Mouse (Mus musculus) thymus, postnatal 25 days (tissue): ENCODE data around the gene Prokr1.
"Not testable (repeated sequence)": the region's sequence is repeated elsewhere in the genome, so short reads cannot be mapped to it uniquely, and the experiment has no call there.

Experiments used
- DNase-seq: peaks from one replicate; pipeline ENCODE4 v3.0.0; 2022

Prokr1 gene

GRCm38 (mm10) chr6:87590394-87591281 lies at the start of gene Prokr1:
Prokr1 (minus strand) TSS chr6:87590743.
- DNase-seq: peak; percentile 20

DNA sequence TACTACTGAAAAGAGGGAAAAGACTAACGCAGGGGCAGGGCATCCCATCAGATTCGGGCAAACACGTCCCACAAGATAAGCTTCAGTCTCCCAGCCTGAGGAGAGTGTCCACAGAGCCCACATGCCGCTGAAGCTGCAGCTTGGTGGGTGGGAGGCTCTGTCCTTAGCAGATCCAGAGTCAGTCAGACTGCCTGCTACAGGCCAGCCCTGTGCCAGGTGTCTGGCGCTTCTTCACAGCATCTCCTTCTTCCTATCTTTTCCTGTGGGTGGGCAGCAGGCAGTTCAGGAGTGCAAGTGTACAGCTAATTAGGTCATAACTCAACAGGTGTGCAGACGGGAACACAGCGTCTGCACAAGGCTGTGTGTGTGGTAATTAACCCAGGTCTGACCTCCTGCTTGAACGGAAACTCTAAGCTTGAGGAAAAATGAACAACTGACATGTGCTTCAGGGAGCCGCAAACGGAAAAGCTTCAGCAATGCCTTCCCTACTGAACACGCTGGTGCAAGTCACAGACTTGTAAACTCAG lies 47.7 kb upstream of the Prokr1 start:
- DNase-seq: no peak

DNA sequence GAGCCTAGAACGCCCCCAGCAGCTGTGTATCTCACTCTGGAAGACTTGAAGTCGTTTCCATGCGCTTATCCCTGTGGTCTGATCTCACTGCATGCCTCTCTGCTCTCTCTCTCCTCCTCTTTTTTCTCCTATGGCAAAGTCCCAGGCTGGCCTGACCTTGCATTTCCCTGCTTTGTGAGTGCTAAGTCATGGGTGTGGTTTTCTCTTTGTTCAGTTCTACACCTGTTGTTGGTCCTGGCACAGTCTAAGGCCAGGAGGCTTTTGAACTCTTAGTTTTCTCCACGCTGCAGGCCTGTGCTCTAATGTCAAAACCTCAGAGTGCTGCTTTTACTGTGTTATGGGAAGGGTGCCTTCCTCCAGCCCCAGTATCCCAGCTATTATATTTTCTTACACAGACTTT lies 41.6 kb upstream of the Prokr1 start:
- DNase-seq: no peak

- not testable (repeated sequence) for DNase-seq
Measured at GRCm38 (mm10) chr6:87628936-87629335, 38.4 kb upstream of the Prokr1 start.

- DNase-seq: no peak
Measured at GRCm38 (mm10) chr6:87623151-87623550, 32.6 kb upstream of the Prokr1 start.

GRCm38 (mm10) chr6:87621281-87621680 lies 30.7 kb upstream of the Prokr1 start:
- DNase-seq: no peak

- no peak for DNase-seq
Measured at GRCm38 (mm10) chr6:87618021-87618420, 27.5 kb upstream of the Prokr1 start.

DNA sequence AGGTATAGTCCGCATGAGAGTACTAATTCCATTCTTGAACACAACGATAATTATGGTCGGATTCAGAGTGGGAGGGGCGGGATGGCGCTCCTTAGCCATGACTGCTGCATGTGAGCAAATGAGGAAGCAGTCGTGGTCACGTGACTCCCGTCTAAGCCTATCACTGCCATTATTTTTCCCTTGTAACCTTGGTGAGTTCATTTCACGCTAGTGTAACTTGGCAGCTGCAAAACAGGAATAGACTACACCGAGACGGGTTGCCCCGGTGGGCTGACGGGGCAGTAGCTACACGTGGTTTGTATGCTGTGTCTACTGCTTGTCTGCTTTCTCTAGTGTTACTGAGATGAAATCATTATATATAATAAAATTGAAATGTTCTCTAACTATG lies 25.1 kb upstream of the Prokr1 start:
- DNase-seq: no peak

- DNase-seq: peak; percentile 58
Measured at GRCm38 (mm10) chr6:87614794-87615695, 24.5 kb upstream of the Prokr1 start.

- no peak for DNase-seq
Measured at GRCm38 (mm10) chr6:87599825-87600224, 9.3 kb upstream of the Prokr1 start.

DNA sequence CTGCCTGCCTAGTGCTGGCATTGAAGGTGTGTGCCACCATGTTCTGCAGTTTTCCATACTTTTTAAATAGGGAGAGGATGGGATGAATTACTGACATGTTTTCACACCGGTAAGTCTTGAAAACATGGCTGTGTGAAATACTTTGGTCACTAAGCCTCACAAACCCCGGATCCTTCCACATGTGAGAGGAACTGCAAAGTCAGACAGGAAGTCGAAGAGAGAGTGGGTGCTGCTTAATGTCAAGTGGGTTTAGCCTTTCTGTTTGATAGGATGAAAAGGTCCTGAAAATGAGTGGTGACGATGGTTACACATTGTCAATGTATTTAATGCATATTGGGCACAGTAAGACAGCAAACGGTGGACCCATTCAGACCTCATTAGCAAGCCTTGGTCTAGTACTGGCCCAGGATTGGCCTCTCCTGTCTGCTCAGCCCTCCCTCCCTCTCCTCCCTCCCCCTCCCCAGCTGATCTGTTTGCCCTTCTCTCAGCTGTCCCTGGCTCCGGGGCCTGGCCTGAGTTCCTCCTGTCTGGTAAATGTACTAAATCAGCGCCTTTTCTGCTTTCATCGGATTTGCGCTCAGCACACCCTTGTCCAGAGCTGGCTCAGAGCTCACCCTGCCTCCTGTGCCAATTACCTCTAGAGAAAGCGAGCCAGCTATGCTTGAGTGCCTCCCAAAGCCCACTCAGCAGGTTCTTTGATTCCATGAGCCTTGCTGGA lies 6.7 kb upstream of the Prokr1 start:
- DNase-seq: peak; percentile 6

DNA sequence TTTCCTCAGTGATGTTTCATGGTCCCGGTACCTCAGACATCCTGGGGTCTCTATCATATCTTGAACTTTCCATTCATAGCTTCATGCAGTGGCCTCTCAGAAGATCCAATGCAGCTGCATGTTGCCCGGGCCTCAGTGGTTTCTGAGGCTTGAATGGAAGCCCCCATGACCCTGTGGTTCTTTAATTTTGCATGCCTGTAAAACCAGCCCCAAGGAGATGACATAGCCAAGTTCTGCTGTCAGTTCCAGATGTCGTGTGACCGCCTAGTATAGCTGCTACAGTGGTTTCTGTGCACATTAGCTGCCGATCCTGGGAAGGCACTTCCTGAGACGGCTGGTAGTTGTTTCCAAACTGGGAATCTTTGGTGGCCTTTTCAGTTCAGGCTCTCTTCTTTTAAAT lies 3.6 kb upstream of the Prokr1 start:
- no peak for DNase-seq

DNA sequence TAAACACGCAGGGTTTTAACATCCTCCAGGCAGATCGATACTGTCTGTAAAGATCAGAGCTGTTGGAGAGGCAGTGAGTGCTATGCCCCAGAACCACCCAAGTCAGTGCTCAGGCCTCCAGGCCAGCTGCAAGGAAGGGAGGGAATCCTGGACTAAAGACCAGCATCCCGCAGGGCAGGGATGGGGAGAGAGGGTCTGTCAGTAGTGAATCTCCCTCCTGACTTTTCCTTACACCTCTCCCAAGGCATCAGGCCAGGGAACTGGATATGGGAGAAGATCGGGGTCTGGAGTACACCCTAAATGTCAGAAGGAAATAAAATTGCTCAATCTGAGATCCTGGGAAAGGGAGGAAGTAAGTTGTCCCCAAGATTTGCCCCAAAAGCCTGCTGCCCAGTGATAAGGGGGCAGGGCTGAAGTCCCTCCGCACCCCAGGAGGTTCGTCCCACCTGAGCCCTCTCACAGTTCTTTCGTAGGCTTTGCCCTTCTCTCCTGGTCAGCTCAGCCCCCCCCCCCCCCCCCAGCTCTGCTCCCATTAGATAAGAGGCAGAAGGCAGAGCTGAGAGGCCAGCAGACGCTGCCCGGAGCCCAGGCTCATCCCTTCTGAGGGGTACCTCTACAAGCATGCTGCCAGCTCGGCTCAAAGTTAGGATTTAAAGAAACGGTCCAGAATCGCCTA lies 687 bp downstream of the Prokr1 start:
- DNase-seq: no peak

DNA sequence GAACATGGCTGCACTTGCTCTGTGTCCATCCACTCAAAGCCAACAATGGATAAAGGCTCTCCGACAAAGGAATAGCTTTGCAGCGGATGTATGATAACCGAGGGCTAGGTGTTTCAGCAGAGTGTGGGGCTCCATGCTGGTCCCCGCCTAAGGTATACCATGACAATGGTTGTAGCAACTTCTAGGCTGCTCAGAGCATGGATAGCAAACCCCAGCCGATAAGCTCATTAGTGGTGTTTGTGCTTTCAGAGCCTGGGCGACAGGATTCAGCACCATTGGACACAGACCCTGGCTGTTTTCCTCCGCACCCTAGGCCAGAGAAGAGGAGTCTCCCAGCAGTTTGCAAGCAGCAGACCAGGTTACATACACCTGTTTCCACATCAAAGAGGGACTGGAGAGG lies 6.6 kb downstream of the Prokr1 start:
- no peak for DNase-seq

DNA sequence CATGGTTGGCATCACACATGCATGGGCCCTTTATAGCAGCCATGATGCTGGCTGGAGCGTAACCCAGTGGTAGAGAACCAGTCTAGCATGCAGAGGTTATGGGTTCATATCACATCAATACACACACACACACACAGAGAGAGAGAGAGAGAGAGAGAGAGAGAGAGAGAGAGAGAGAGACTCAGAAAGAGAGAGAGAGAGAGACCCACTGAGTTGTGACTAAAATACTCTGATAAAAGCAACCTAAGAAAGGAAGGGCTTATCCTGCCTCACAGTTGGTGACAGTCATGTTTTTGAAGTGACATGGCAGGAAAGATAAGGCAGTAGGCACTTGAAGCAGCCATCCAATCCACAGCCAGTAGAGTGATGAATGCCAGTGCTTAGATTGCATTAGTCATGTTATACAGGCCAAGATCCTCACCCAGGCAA lies 7.3 kb downstream of the Prokr1 start:
- no peak for DNase-seq

- no peak for DNase-seq
Measured at GRCm38 (mm10) chr6:87582456-87582855, 8.1 kb downstream of the Prokr1 start.

- DNase-seq: no peak
Measured at GRCm38 (mm10) chr6:87581581-87581980, 9.0 kb downstream of the Prokr1 start.

- no peak for DNase-seq
Measured at GRCm38 (mm10) chr6:87581071-87581470, 9.5 kb downstream of the Prokr1 start.

- DNase-seq: no peak
Measured at GRCm38 (mm10) chr6:87578247-87578646, 12.3 kb downstream of the Prokr1 start.

GRCm38 (mm10) chr6:87576648-87577330 lies 13.8 kb downstream of the Prokr1 start:
- no peak for DNase-seq

- DNase-seq: not testable (repeated sequence)
Measured at GRCm38 (mm10) chr6:87571863-87572262, 18.7 kb downstream of the Prokr1 start.
